Mouse (Mus musculus): ENCODE results near the gene Slc25a45.

Slc25a45 gene

GRCm38 (mm10) chr19:5840086-5840889 is 37.3 kb upstream of the Slc25a45 start:
- in situ Hi-C loops (cut with MseI, MboI), result no loop called here

- in situ Hi-C loops (cut with MseI, MboI), result no loop called here
These were observed 36.7 kb upstream of the Slc25a45 start for GRCm38 (mm10) chr19:5840890-5841388.

DNA sequence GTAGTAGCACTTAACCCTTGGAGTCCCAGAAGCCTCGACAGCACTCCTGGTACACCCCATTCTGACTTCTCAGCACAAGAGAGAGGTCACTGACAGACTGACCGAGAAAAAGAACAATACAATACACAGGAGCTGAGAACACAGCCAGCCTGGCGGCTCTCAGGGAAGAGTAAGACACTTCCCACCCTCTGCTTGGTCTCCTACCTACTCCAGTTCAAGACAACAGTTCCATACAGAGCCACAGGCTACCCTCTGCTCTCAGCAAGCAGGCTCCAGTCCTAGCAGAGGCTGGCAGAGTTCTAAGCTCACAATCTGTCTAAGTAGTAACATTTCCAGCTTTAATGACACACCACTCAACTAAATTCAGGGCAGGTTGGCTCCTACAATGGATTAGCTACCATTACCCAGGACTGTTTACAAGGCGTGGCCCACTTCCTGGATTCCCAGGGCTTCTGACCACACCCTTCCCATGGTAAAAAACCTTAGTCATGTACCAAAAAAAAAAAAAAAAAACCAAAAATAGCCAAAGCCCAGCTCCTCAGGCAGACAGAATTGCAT is 36.1 kb upstream of the Slc25a45 start:
- in situ Hi-C loops (cut with MseI, MboI), result no loop called here

- in situ Hi-C loops (cut with MseI, MboI), result no loop called here
These were observed 35.4 kb upstream of the Slc25a45 start for GRCm38 (mm10) chr19:5841999-5842784.

- in situ Hi-C loops (cut with MseI, MboI), result no loop called here
These were observed 34.5 kb upstream of the Slc25a45 start for GRCm38 (mm10) chr19:5842785-5843730.

- in situ Hi-C loops (cut with MseI, MboI), result no loop called here
These were observed 33.6 kb upstream of the Slc25a45 start for GRCm38 (mm10) chr19:5843781-5844691.

GRCm38 (mm10) chr19:5844831-5845318 is 32.7 kb upstream of the Slc25a45 start:
- in situ Hi-C loops (cut with MseI, MboI), result loop anchor here in 1 of 2 experiments (5.0 kb wide), 1 partner anchor 43 kb away; no protein-coding TSS in a partner anchor

GRCm38 (mm10) chr19:5845319-5846135 is 32.1 kb upstream of the Slc25a45 start:
- in situ Hi-C loops (cut with MseI, MboI), result loop anchor here in 1 of 2 experiments (5.0 kb wide), 1 partner anchor 43 kb away; no protein-coding TSS in a partner anchor

GRCm38 (mm10) chr19:5846154-5846553 is 31.5 kb upstream of the Slc25a45 start:
- in situ Hi-C loops (cut with MseI, MboI), result loop anchor here in 1 of 2 experiments (5.0 kb wide), 1 partner anchor 44 kb away; no protein-coding TSS in a partner anchor

DNA sequence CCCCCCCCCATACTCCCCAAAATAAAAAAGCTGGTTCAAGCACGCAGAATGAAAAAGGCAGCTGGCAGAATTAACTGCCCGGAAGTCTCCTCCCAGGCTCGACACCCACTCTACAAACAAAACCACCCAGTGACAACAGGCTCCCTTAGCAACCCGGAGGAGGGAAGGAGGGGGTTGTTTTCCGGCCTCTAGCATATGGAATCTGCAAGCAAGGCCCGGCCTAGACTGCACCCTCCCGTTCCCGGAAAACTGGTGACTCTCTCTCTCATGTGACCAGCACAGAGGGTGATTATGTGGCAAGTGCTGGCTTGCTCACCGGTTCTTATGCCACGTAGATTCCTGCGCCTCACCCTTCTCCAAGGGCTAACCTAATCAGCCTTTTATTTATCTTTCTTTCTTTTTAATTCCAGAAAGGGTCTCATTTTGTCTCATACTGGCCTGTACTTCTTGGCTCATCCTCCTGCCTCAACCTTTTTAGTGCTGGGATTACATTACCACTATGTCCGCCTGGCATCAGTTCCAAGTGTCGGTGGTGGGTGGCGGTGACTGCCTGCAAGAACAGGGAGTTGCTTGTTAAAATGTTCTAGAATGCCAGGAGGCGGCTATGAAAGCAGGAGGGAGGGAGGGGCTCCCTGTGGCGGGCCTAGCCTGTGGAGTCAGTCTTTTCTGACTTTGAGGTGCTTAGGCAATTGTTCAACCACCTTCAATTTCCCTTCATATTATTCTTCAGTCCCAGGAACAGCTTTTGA is 30.9 kb upstream of the Slc25a45 start:
- in situ Hi-C loops (cut with MseI, MboI), result loop anchor here in 1 of 2 experiments (5.0 kb wide), 1 partner anchor 44 kb away; no protein-coding TSS in a partner anchor

- in situ Hi-C loops (cut with MseI, MboI), result loop anchor here in 1 of 2 experiments (5.0 kb wide), 1 partner anchor 45 kb away; no protein-coding TSS in a partner anchor
These were observed 30.3 kb upstream of the Slc25a45 start for GRCm38 (mm10) chr19:5847306-5847796.

DNA sequence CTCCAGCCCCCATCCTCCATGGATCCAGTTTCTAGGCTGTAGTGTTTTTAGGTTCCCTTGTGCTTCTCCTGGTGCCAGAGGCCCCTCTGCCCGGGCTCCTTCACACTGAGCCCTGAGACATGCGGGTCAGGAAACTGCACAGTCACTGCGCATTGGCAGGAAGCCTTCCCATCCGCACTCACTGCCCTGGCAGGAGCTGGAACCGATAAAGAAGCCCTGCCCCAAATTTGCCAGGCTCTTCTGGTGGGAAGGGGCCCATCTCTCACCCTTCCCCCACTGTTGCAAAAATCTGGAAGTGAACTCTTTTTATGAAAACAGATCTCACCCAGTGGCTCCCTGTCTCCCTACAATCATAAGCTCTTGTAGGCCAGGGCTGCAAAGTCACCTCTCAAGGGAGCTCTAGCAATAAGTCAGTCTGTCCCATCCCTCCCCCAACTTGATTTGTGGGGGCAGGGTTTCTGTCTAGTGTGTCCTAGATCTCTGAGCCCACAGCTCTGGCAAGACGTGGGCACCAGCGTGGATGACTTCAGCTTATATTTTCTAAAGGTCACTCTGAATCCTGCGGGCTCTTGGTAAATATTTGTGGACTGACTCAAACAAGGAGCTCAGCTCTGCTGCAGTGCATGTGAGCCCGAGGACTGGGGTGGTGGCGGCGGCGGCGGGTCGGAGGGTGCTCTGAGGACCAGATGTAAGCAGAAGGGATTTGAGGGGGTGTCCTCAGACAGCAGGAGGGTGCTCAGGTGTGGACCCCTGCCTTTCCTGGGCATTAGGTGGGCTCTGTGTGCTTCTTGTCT is 29.4 kb upstream of the Slc25a45 start:
- in situ Hi-C loops (cut with MseI, MboI), result loop anchor here in 1 of 2 experiments (5.0 kb wide), 1 partner anchor 46 kb away; no protein-coding TSS in a partner anchor

DNA sequence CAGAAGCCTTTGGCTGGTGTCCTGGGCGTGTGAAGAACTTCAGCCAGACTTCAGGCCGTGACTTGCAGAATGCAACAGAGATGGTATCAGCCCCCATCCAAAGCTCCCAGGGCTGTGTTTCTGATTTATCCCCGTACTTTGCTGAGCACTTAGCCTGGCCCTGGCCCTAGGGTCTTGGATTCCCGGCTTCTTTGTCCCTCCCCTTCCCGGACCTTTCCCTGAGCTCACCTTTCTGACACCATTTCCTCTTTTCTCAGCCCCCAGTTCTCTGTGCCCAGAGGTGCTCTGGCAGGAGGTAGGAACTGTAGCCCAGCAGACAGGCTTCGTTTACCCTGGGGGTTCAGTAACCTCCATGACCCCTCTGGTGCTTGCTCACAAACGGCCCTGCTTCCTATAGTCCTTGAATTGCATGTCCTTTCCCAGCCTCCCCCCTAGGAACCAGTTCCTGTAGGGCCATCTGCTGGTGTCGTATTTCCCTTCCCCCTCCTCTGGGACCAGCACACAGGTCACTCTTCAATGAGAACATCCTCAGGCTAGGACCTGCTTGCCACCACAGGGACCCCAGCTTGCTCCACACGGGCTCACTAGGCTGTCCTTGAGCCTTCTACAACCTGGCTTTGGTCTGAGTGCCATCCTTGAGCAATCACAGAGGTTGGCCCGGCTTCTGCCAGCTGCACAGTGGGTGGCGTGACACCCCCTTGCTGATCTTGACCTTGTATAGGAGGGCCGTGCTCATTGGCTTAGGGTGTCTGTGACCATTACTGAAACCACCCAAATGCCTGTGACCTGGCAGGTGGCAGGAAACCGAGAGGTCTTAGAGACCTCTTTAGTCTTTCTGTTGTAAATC is 28.6 kb upstream of the Slc25a45 start:
- in situ Hi-C loops (cut with MseI, MboI), result loop anchor here in 1 of 2 experiments (5.0 kb wide), 1 partner anchor 47 kb away; no protein-coding TSS in a partner anchor

- in situ Hi-C loops (cut with MseI, MboI), result loop anchor here in 1 of 2 experiments (5.0 kb wide), 1 partner anchor 48 kb away; no protein-coding TSS in a partner anchor
These were observed 27.6 kb upstream of the Slc25a45 start for GRCm38 (mm10) chr19:5849843-5850527.

- in situ Hi-C loops (cut with MseI, MboI), result no loop called here
These were observed 26.7 kb upstream of the Slc25a45 start for GRCm38 (mm10) chr19:5850860-5851259.
